Mouse (Mus musculus): Measurements from ENCODE around the gene Gstz1.
A peak's percentile ranks its signal among the peaks of the same experiment; 100 is the strongest.
"Not testable (repeated sequence)": the region's sequence is repeated elsewhere in the genome, so short reads cannot be mapped to it uniquely, and the experiment has no call there.

The Gstz1 gene

GRCm38 (mm10) chr12:87160310-87160709 is 13.3 kb downstream of the Gstz1 start:
- DNase-seq = no peak

GRCm38 (mm10) chr12:87160815-87161214 is 13.8 kb downstream of the Gstz1 start:
- no peak for DNase-seq

DNA sequence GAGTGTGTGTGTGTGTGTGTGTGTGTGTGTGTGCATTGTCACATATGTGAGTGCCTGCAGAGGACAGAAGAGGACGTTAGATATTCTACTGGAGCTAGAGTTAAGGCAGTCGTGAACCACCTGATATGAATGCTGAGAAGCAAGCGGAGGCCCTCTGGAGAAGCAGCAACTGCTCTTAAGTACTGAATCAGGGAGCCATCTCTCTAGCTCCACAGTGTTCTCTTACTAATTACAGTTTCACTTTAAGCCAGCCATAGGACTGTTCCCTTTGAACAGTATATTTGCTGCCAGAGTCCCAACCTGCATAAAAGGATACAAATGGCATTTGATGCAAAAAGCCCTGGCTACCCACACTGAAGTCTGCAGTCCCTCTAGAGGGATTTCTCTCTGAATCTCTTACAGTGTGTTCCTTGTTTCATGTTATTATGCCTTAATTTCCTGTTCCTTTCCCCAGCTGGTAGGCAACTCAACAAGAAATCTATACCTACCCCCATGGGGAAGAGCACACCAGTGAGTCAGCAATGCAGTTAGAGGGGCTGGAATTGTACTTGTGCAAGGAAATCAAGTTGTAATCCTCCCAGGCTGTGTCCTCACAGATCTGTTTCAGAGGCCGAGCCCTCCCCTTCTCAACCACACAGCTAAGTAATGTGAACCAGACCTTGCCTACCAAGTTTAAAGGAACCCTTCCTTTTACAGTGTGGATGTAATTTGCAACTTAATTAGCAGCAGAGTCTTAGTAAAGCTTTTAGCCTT is 28.4 kb downstream of the Gstz1 start:
- DNase-seq = no peak

- DNase-seq = no peak
These were observed 30.7 kb downstream of the Gstz1 start for GRCm38 (mm10) chr12:87177631-87178030.

- no peak for DNase-seq
These were observed 46.0 kb downstream of the Gstz1 start for GRCm38 (mm10) chr12:87193008-87193407.

- DNase-seq = no peak
These were observed 48.1 kb downstream of the Gstz1 start for GRCm38 (mm10) chr12:87195069-87195468.

DNA sequence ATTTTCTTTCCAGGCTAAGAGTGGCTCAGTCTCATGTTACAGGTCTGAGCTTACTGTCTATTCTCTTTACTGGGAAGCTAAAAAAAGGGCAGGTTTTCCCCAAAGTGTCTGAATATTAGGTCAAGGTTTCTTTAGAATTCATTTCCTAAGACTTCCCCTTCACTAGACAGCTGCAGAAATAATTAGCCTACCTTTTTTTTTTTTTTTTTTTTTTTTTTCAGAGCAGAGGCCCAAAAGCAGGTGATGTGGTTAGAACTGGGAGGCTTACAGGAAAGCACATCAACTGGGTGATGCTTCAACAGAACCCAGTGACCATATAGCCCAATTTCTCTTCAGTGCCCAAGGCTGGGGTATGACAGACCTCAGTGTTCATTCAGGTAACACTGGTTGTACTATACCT is 49.3 kb downstream of the Gstz1 start:
- DNase-seq = no peak

- no peak for DNase-seq
These were observed 51.8 kb downstream of the Gstz1 start for GRCm38 (mm10) chr12:87198792-87199191.

- peak in 1 of 2 experiments; percentile 43 for DNase-seq
These were observed 52.4 kb downstream of the Gstz1 start, which contains the start of gene Samd15 for GRCm38 (mm10) chr12:87199206-87199972. Gene Samd15, plus strand, starts transcription at chr12:87199723.

DNA sequence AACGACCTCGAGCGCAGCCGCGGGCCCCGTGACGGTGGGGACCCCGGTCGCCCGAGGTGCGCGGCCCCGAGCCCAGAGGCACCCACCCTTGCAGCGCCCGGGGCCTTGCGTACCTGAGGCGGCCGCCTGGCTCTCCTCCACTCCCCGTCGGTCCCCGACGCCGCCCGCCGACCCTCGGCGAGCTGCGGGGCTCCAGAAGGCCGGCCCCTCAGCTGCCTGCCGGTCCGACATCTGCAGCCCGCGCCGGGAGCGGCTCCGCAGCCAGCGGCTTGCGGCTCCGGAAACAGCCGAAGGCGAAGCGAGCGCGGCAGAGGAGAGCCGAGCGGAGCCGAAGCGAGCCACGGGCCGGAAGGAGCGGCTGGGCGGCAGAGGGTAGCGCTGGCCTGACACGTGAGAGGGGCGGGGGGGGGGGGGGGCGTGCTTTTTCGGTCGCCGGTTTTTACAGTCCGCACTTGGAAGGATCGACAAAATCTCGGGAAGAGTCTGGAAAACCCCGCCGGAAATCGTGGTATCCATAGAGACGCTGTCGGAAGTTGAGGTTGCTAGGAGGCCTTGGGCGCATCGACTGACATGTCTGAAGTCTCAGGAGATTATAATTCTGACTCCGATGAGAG is 53.1 kb downstream of the Gstz1 start, which contains the start of gene Tmed8:
TSS of gene Tmed8 (minus strand) at position 482 of the 614 bp plus-strand sequence.
- DNase-seq = peak; percentile 87 to 90

GRCm38 (mm10) chr12:87201694-87202093 is 54.7 kb downstream of the Gstz1 start:
- DNase-seq = no peak

DNA sequence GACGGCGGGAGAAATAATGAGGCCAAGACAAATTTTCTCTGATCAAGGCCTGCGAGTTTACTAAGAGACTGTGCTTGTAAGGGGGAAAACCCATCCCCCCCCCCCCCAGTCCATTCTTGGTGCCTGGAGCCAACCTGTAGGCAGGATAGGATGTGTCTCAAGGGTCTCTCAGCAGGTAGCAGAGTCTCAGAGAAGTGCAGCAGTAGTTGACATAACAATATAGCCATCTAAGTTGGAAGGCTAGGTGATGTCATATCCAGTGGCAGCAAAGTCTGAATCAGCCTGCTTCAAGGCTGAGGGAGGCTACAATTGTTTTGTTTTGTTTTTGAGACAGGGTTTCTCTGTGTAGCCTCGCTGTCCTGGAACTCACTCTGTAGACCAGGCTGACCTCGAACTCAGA is 58.8 kb downstream of the Gstz1 start:
- not testable (repeated sequence) for DNase-seq

- DNase-seq = no peak
These were observed 66.1 kb downstream of the Gstz1 start for GRCm38 (mm10) chr12:87212844-87213606.

Data from lung, postnatal 4 days (tissue).